Mouse (Mus musculus): ENCODE results near the gene Mcl1.

DNA sequence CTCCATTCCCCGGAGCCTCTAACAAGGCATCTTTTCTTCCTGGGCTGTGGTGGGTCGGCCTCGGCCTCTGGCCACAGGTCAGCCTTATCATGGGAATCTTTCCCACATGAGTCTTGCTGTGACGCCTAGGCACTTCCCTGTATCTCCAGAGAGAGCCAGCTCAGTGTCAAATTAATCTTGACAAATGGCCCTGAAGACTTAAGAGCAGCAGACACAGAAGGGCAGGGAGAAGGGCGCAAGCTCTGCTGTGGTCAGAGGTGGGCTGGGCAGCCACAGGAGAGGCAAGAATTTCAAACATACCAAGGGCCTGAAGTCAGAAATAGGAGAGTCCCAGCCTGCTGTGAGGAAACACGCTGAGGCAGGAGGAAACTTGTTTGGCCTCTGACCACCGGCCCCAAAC is 37.8 kb downstream of the Mcl1 start:
- no peak for TF ChIP-seq CTCF (IDR thresholded peaks at IDR 0.05; ENCODE audit: control insufficient read depth, insufficient read depth, insufficient replicate concordance, low read depth, low read length)
- no peak for TF ChIP-seq POLR2A (IDR thresholded peaks at IDR 0.05; ENCODE audit: control insufficient read depth, low read depth, low read length)

All from testis, adult 2 months (tissue).